Mouse (Mus musculus) B cell, adult 67 days (primary cell): ENCODE data around the gene Vmn1r20. TPM values are rescaled to one million over a fixed set of nuclear protein-coding genes. Genes with fewer than 3 reads are reported as not detected.

ENCODE experiments used
- total RNA-seq, 2 experiments: library from RNA; stranded (reverse); gene quantifications; 4 replicates each; pipeline ENCODE4 v1.2.4; 2023

Gene Vmn1r20
- not detected for total RNA-seq

DNA sequence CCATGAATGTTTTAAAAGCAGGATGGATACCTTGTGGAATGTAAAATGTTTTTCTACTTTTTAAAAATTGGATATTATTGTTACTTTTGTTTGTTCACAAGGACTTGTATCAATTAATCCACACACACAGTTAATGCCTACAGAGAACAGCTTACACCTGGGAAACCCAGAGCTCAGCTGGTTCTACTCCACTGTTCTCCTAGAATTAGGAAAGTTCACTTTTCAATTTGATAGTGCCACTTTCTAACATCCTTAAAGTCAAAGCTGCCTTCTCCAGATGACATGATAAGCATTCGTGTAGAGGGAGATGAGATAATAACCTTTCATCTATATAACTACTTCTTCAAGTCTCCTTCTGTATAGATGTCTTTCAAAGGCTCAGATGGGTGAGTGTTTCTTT is at the start of gene Vmn1r20:
Gene Vmn1r20 (plus strand): TSS at position 301 of the 400 bp plus-strand sequence.

DNA sequence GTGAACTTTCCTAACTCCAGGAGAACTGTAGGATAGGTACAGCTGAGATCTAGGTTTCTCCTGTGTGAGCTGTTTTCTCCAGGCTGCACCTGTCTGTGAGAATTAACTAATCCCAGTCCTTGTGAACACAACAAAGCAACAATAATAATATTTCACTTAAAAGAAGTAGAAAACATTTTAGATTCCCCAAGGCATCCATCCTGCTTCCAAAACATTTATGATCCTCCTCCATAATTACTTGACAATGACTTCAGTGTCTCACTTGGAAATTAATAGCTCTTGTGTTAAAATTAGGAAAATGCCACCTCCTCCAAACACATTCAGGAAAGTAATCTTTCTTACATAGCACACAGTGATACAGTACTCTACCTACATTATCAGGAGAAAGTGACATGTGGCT is 33.0 kb upstream of the Vmn1r20 start, which contains the start of gene Vmn1r18:
Gene Vmn1r18 (minus strand): TSS at position 101 of the 400 bp plus-strand sequence.

DNA sequence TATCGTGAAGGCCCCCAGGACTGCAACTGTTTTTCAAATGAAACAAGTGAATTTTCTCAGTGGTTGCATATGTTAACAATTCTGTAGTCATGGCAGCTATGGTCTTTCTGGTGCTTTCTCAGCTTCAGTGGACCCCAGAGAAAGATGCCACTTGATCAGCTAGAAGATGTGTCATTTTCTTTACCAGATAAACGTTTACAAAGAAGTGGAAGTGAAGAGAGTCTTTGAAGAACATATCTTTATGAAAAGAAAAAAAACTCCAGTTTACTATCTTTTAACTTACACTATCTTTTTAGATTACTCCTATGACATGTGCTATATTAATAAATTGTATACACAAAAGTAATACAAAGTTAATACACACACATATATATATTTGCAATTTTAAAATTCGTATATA is 25.2 kb upstream of the Vmn1r20 start, which contains the start of gene Vmn1r19:
Gene Vmn1r19 (plus strand): TSS at position 301 of the 400 bp plus-strand sequence.

Other genes with a start within 250 kb of the Vmn1r20 start
- gene Vmn1r13, start 225.6 kb upstream of the Vmn1r20 start, total RNA-seq, result not detected
- not detected for gene Vmn1r14, start 197.2 kb upstream of the Vmn1r20 start, total RNA-seq
- not detected for gene Vmn1r15, start 171.0 kb upstream of the Vmn1r20 start, total RNA-seq
- not detected for gene Vmn1r16, start 99.4 kb upstream of the Vmn1r20 start, total RNA-seq
- gene Vmn1r17, start 65.2 kb upstream of the Vmn1r20 start, total RNA-seq, result not detected
- not detected for gene Vmn1r18, start 33.1 kb upstream of the Vmn1r20 start, total RNA-seq
- gene Vmn1r19, start 25.1 kb upstream of the Vmn1r20 start, total RNA-seq, result not detected
- 10 to 100 TPM; 37.9 to 57.0 TPM for gene Ppm1k, start 106.5 kb downstream of the Vmn1r20 start, total RNA-seq
- 10 to 100 TPM; 25.7 to 35.8 TPM for gene Herc6, start 152.1 kb downstream of the Vmn1r20 start, total RNA-seq